Mouse (Mus musculus) stomach, embryonic 14.5 days (tissue): ENCODE measurements at regions not wholly inside any gene's neighbourhood (a gene's known extent, or its start where the extent isn't known, plus 50 kb on each side); places are given as distances from the start of the nearest gene placed in this dataset.

Source experiments
- ATAC-seq: fragments of 200-750 bp; cut with Nextera tagmentation; 2 replicates; pipeline ENCODE4 v1.8.0; 2017; ENCODE audit warnings: low read depth, moderate TSS enrichment; ENCODE audit not compliant: insufficient number of reproducible peaks, insufficient read depth, low FRiP score
- H3K27ac ChIP-seq: fragments of 300-500 bp; sonication (generic); 2 replicates; pipeline ENCODE4 v1.5.1; 2014; ENCODE audit warnings: mild to moderate bottlenecking, low read length, moderate library complexity, mixed read lengths
- H3K27me3 ChIP-seq: fragments of 300-500 bp; sonication (generic); 2 replicates; pipeline ENCODE4 v1.6.1; 2014; ENCODE audit warnings: low read length, control low read depth, mixed read lengths; ENCODE audit not compliant: control insufficient read depth, insufficient read depth
- H3K36me3 ChIP-seq: fragments of 300-500 bp; sonication (generic); 2 replicates; pipeline ENCODE4 v1.6.1; 2014; ENCODE audit warnings: mild to moderate bottlenecking, control low read depth, low read length, moderate library complexity, mixed read lengths; ENCODE audit not compliant: control insufficient read depth, insufficient read depth
- H3K4me1 ChIP-seq: fragments of 300-500 bp; sonication (generic); 2 replicates; pipeline ENCODE4 v1.6.1; 2014; ENCODE audit warnings: low read length, control low read depth, mixed read lengths; ENCODE audit not compliant: control insufficient read depth, insufficient read depth
- H3K4me2 ChIP-seq: fragments of 300-500 bp; sonication (generic); replicated peaks from 2 replicates; pipeline ENCODE4 v1.6.1; 2014; ENCODE audit warnings: low read depth, low read length, control low read depth
- H3K4me3 ChIP-seq: fragments of 300-500 bp; sonication (generic); 2 replicates; pipeline ENCODE4 v1.5.1; 2014; ENCODE audit warnings: low read depth, low read length, control low read depth
- H3K9ac ChIP-seq: fragments of 300-500 bp; sonication (generic); replicated peaks from 2 replicates; pipeline ENCODE4 v1.6.1; 2014; ENCODE audit warnings: low read depth, mild to moderate bottlenecking, control low read depth, low read length, moderate library complexity, mixed read lengths
- H3K9me3 ChIP-seq: fragments of 300-500 bp; sonication (generic); 2 replicates; pipeline ENCODE4 v1.6.1; 2016; ENCODE audit warnings: low read depth, low read length, control low read depth; ENCODE audit not compliant: control insufficient read depth
- WGBS: fragments of 180-500 bp; shearing (Covaris S2); extraction: QIAGEN DNeasy Blood & Tissue Kit; methylation state at CpG from one replicate; pipeline ENCODE4 v1.1.7; 2014; 5-methylcytosine and 5-hydroxymethylcytosine counted together

DNA sequence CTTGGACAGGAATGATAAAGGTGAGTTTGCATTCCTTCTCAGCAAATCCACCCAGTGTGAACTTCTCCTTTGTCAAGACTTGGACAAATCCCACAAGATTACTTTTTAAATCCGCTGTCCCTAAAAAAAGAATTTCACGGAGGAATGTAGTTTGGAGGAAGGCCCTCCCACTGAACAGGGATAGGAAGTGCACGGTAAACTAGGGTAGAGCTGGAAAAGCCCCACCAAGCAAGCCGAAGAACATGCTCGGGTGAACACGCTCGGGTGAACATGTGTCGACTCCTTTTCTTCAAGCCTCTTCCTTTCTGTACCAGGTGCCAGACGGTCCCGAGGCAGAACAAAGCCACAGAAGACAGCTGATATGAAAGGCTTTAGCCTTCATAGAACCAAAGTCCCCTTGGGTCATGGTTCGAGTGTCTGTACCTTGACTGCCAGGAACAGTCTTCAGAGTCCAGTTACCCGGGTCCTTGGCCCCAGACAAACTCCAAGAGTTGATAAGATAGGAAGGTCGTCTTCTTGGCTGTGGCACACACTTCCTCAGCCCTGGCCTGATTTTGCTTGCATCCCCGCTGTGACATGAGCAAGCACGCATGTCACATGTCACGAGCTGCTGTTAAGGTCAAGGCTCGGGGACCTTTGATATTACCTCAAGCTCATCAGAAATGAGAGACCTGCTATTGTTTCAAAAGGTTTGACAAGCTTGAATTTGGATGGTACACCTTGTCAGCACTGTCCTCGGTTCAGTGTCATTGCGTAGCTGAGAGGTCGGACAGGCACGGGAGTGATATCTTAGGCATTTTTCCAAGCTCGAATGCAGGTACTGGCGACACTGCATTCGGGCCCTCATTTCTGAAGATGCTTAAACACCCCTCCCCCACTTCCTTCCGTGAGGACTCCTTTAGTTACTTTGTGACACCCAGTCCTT is 51.5 kb upstream of the Ryk start:
- H3K9ac ChIP-seq = no peak overlapping the region
- H3K4me1 ChIP-seq = peaks cover 35% of the 10 kb centered on the region
- no peak overlapping the region for H3K4me3 ChIP-seq
- ATAC-seq = no peak
- H3K27ac ChIP-seq = peak overlapping the region; percentile 76
- no peaks in the 10 kb centered on the region for H3K36me3 ChIP-seq
- H3K4me2 ChIP-seq = no peak overlapping the region
- H3K9me3 ChIP-seq = no peaks in the 10 kb centered on the region
- WGBS = 54% methylated on average over 25 of the region's 25 CpGs
- H3K27me3 ChIP-seq = no peaks in the 10 kb centered on the region

- 12% methylated on average over 10 of the region's 10 CpGs for WGBS
- no peak for ATAC-seq
- H3K4me3 ChIP-seq = no peak overlapping the region
- H3K27ac ChIP-seq = no peak overlapping the region
- no peaks in the 10 kb centered on the region for H3K9me3 ChIP-seq
- peaks cover 25% of the 10 kb centered on the region; the same call in 1 of the 2 replicates for H3K4me1 ChIP-seq
- no peak overlapping the region for H3K9ac ChIP-seq
- H3K27me3 ChIP-seq = no peaks in the 10 kb centered on the region
- H3K4me2 ChIP-seq = no peak overlapping the region
- no peaks in the 10 kb centered on the region for H3K36me3 ChIP-seq
Observed at GRCm38 (mm10) chr9:102784329-102785026, 50.2 kb upstream of the Ryk start.
